Mouse (Mus musculus) left cerebral cortex, postnatal 25 days (tissue): ENCODE results near the gene Dtx4. TPM values are rescaled to one million over a fixed set of nuclear protein-coding genes. Genes with fewer than 3 reads are reported as not detected.

ENCODE experiments used
- DNase-seq, 2 experiments: peaks; one replicate each; pipeline ENCODE4 v3.0.0; 2022; ENCODE audit warnings: low spot score in 2 of 2, mixed read lengths in 1 of 2
- intact Hi-C: fragments of 180-260 bp; cut with DNase I; formaldehyde crosslinking; loops from one replicate; pipeline ENCODE4 v1.15.1; 2025
- total RNA-seq, 2 experiments: library from RNA; stranded (reverse); gene quantifications; 2 replicates each; pipeline ENCODE4 v1.2.3; 2021

The Dtx4 gene
- total RNA-seq, 2 experiments from 2014 or later: 32.7 to 37.1 TPM

DNA sequence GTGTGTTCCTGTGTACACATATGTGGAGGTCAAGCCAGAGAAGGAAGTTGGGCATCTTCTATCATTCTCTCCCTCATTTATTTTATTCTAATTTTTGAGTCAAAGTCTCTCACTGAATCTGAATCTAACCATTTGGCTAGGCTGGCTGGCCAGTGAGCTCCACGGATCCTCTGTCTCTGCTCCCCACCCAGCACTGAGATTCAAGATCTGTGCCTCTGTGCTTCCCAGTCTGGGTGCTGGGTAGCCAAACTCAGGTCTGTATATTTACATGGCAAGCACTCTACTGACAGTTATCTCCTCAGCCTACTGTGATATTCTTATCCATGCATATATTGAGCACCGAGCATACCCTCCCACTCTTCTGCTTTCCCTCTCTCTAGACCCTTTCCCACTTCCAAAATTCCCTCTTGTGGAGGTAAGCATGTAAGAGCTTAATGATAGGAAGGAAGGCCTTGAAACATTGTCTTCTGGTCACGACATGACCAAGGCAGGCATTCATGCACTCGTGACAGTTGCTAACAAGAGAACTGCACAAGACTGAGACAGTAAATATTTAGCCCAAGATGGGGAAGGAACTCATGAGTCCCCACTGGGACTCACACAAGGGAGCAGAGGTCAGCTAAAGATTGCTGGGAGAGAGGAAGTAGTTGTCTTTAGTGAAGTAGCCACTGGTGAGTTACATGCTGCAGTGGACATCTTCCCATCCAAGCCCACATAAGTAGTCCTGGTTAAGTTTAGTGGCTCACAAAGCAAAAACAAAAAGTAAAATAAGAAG lies 65.3 kb downstream of the Dtx4 start:
- peak in 1 of 2 experiments; percentile 16 for DNase-seq
- intact Hi-C loops: loop anchor here (2.0 kb wide), 1 partner anchor 29 kb away; no protein-coding TSS in a partner anchor

DNA sequence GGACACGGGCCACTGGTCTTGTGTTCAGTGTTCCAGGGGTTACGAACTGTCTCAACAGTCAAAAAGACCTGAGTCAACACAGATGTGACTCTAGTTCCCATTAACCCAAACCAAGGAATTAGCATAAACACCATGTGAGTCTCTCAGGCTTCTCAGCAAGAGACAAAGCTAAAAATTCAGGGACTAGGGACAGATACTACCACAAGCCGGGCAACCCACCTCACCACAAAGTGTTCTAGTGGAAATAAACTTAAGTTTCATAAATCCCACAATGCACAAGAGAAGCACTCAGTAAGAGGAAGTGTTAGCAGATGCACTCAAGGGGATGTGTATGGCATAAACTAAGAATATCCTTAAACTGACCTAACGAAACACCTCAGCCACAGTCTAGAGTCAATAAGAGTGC lies 66.2 kb downstream of the Dtx4 start:
- no peak for DNase-seq
- intact Hi-C loops: loop anchor here (2.0 kb wide), 1 partner anchor 30 kb away; no protein-coding TSS in a partner anchor

GRCm38 (mm10) chr19:12433033-12433432 lies 68.2 kb downstream of the Dtx4 start:
- DNase-seq: peak; percentile 28 to 44
- intact Hi-C loops: loop anchor here (5.0 kb wide), 2 partner anchors 69 to 159 kb away; partner anchors contain the start of gene Dtx4

- intact Hi-C loops: no loop called here
- DNase-seq: no peak
These were observed 73.6 kb downstream of the Dtx4 start, which contains the start of gene Pfpl for GRCm38 (mm10) chr19:12427605-12428004. Gene Pfpl (plus strand): TSS chr19:12427905.

DNA sequence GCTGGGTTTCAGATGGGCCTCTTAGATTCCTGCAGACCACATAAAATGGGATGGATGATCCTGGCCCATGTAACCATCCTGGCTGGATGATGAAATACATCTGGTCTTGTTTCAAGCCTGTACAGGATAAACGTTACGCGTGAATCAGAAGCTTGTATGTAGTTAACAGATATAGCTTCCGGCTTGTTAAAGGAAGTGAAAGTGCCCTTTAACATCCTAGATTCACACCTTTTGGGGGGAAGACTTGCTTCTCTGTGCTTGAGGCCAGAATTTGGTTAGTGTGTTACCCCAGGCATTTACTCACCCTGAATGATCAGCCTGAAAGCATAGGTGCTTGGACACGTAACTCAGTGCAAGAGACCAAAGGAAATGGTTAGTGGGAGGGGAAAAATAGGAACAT lies 74.2 kb downstream of the Dtx4 start:
- intact Hi-C loops: no loop called here
- DNase-seq: no peak

GRCm38 (mm10) chr19:12421680-12422079 lies 79.6 kb downstream of the Dtx4 start:
- intact Hi-C loops: no loop called here
- no peak for DNase-seq

DNA sequence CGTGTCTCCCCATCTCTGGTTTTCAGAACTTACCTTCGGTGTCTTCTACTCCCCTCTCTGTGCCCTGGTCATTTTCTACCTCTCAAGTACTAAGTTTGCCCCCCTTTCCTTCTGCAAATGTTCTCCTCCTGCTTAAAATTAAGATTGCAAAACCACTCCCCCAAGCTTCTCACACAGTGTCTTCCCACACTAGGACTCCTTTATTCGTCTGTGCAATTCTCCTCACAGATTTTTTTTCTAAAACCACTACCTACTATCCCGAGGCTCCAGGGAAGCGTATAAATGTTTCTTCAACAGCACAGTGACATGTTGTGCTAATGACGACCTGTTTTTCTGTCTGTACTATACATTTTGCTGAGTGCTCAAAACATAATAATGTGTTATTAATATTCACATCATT lies 80.7 kb downstream of the Dtx4 start:
- peak in 1 of 2 experiments; percentile 61 for DNase-seq
- intact Hi-C loops: no loop called here

- DNase-seq: no peak
- intact Hi-C loops: no loop called here
These were observed 82.9 kb downstream of the Dtx4 start for GRCm38 (mm10) chr19:12418312-12418711.

DNA sequence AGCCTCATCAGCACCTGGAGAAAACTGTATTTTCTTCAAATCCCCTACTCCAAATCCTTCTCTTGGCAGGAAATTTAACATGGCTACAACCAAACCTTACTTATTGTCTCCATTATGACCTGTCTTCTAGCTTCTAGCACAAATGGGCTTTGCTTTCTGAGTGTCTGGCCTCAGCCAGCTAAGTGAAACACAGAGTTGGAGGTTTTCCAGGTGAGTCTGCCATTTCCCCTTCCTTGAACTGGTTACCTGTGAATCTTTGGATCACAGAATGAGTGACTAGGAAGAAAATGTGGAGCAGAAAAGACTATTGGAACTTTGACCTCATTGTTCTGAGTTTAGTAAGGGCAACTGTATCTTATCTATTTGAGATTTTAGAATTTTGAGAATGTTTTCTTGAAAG lies 83.9 kb downstream of the Dtx4 start, which contains the start of gene Olfr1441:
TSS of gene Olfr1441 (plus strand) at position 73 of the 400 bp plus-strand sequence.
- intact Hi-C loops: no loop called here
- DNase-seq: no peak

Other genes with a start within 250 kb of the Dtx4 start
- gene Olfr235, start 240.4 kb downstream of the Dtx4 start, total RNA-seq: not detected
- not detected for gene Olfr1434, start 221.6 kb downstream of the Dtx4 start, total RNA-seq
- gene Olfr1436, start 202.3 kb downstream of the Dtx4 start, total RNA-seq: not detected
- not detected for gene Olfr1437, start 176.4 kb downstream of the Dtx4 start, total RNA-seq
- gene Olfr1438-ps1, start 165.5 kb downstream of the Dtx4 start, total RNA-seq: not detected
- not detected for gene Olfr1440, start 114.2 kb downstream of the Dtx4 start, total RNA-seq
- not detected for gene Olfr1441, start 84.0 kb downstream of the Dtx4 start, total RNA-seq
- gene Pfpl, start 73.5 kb downstream of the Dtx4 start, total RNA-seq: not detected
- gene Mpeg1, start 40.7 kb downstream of the Dtx4 start, total RNA-seq: 1 to 10 TPM; 7.6 to 8.7 TPM
- 1 to 10 TPM; 1.8 to 2.6 TPM for gene Fam111a, start 44.3 kb upstream of the Dtx4 start, total RNA-seq
- gene Gm4952, start 98.5 kb upstream of the Dtx4 start, total RNA-seq: under 1 TPM in 1 of 2 experiments, not detected in 1; 0.14 TPM
- gene Glyat, start 131.9 kb upstream of the Dtx4 start, total RNA-seq: not detected
- gene Olfr1442, start 169.0 kb upstream of the Dtx4 start, total RNA-seq: not detected
- gene Olfr1443, start 176.7 kb upstream of the Dtx4 start, total RNA-seq: not detected
- not detected for gene Keg1, start 194.3 kb upstream of the Dtx4 start, total RNA-seq